Mouse (Mus musculus) MN1 (cell line): ENCODE results near the gene Kif5a.

Source experiments
- DNase-seq: peaks from one replicate; pipeline ENCODE4 v3.0.0-alpha.2; 2016; ENCODE audit warnings: low spot score

Kif5a gene

GRCm38 (mm10) chr10:127191191-127192056 lies 71.7 kb downstream of the Kif5a start:
- peak; percentile 62 for DNase-seq

GRCm38 (mm10) chr10:127190398-127191190 lies 72.6 kb downstream of the Kif5a start:
- DNase-seq = peak; percentile 27

GRCm38 (mm10) chr10:127189651-127190381 lies 73.3 kb downstream of the Kif5a start, which contains the start of gene Arhgef25:
Gene Arhgef25 (minus strand): TSS chr10:127190083.
- peak; percentile 61 for DNase-seq

- peak; percentile 91 for DNase-seq
Measured at GRCm38 (mm10) chr10:127189116-127189650, 74.0 kb downstream of the Kif5a start.

DNA sequence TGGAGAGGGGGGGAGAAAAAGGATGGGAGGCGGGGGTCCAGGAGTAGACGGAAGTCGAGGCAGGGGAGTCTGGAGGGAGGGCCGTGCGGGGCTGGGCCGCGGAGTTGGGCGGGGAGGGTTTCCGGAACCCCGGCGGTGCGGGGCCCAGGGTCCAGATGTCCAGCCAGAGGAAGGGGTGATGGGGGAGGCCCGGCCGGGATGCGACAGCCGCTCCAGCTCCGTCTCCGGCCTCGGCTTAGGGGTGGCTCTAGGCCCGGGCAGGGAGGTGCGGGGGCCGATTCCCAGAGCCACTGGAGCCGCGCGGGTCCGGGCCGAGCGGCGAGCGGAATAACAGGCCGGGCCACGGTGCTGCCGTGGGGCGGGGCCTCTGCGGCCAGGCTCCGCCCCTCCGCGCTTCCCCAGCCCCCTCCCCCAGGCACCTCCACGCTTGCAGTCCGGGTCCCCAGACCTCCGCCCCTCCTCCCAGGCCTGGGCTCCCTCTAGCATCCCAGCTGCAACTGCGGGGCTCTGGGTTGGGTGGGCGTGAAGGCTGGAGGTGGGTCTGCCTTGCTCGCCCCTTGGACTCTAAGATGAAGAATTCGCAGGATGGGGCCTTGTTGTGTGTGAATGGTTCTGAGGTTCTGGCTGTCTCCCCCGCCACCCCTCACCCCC lies 74.6 kb downstream of the Kif5a start:
- peak; percentile 90 for DNase-seq

DNA sequence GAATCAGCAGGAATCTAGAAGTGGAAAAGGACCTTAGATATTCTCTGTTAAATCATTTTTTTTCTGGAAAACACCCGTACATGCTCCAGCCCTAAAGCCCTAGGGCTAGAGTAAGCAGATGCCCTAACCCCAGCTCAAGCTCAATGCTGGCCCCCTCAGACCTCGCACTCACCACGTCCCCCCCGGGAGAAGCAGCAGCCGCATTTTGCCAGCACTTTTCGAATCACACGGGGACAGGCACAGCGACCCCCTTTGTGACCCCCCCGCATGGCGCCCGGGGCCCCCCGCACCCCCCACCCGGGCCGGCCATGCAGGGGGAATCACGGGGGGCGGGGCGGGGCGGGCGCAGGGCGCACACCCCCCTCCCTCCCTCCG lies 75.1 kb downstream of the Kif5a start:
- DNase-seq = peak; percentile 46

- no peak for DNase-seq
Measured at GRCm38 (mm10) chr10:127187371-127188078, 75.6 kb downstream of the Kif5a start.

DNA sequence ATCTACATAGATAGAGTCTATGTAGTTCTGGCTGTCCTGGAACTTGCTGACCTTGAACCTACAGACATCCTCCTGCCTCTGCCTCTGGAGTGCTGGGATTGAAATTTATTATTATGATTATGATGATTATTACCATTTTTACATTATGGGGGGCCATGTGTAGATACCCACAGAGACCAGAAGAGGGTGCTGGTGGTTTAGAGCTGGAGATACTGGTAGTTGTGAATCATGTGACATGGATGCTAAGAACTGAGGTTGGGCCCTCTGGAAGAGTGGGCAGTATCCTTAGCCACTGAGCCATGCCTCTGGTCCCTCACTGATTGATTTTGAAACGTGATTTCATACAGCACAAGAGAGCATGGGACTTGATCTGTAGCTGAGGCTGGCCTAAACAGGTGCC lies 76.7 kb downstream of the Kif5a start:
- peak; percentile 20 for DNase-seq

DNA sequence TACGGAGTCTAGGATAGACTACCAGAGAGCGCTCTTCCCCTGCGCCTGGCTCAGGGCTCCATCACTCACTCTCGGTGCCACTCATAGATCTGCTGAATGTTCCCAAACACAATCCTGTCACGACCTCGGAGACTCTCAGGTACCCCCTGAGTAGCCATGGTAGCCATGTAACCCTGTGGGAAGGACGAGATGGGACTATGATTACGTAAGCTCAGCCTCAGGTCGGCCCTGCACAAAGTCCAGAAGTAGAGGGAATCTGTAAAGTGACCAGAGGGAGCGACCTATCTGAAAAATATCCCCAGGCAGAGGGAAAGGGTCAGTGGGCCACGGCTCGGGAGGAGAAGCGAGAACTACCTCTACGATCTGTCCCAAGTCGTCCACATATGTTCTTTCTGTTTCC lies 77.6 kb downstream of the Kif5a start:
- DNase-seq = no peak

- DNase-seq = peak; percentile 43
Measured at GRCm38 (mm10) chr10:127185101-127185500, 78.0 kb downstream of the Kif5a start.

DNA sequence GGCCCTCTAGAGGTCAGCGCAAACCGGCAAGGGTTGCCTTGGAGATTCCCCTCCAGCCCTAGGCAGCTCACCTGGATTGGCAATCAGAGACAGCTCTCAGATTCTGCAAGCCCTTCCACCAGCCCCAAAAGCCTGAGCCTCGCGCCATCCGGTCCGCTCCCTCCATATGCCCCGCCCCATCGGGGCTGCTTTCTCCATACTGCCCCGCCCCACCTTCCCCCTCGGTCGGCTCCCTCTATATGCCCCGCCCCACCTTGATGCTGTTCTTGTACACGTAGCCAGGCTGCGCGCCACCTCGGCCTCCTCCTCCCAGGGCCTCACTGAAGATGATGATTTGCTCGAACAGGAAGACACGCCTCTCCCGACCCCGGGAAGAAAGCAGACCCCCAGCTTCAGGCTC lies 79.4 kb downstream of the Kif5a start:
- DNase-seq = no peak

DNA sequence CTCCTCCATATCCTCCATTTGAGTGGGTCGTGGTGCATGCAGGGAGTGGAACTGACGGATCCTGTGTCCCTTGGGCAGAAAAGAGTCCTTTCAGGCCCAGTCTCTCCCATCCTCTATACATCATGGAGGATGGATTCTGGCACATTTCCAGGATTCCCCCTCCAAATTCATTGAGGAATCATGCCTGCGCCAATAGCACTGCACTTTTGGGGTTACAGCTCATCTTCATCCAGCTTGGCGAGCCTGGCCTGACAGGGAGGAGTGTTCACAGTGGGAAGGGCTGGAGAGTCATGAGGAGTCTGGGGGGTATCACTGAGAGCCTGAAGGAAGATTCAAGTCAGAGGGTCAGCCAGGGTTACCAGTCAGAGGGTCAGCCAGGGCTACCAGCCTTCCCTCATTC lies 80.5 kb downstream of the Kif5a start:
- DNase-seq = no peak

DNA sequence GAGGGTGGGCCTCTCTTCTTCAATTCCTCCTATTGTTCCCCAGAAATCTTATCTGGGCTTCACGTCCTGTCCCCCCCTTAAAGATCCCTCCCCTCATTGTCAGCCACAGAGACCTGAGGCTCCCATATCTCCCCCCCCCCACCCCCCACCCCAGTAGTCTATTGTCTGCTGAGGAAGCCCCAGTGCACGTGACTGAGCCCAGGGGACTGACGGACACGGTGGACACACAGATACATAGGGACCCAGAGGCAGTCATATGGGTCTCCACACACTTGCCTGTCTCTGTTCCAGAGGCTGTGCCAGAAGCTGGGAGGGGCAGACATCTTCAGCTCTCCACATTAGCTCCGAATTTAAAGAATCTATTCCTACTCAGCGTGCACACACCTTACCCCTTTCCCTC lies 81.6 kb downstream of the Kif5a start:
- DNase-seq = no peak

- peak; percentile 18 for DNase-seq
Measured at GRCm38 (mm10) chr10:127180695-127181047, 82.5 kb downstream of the Kif5a start.

DNA sequence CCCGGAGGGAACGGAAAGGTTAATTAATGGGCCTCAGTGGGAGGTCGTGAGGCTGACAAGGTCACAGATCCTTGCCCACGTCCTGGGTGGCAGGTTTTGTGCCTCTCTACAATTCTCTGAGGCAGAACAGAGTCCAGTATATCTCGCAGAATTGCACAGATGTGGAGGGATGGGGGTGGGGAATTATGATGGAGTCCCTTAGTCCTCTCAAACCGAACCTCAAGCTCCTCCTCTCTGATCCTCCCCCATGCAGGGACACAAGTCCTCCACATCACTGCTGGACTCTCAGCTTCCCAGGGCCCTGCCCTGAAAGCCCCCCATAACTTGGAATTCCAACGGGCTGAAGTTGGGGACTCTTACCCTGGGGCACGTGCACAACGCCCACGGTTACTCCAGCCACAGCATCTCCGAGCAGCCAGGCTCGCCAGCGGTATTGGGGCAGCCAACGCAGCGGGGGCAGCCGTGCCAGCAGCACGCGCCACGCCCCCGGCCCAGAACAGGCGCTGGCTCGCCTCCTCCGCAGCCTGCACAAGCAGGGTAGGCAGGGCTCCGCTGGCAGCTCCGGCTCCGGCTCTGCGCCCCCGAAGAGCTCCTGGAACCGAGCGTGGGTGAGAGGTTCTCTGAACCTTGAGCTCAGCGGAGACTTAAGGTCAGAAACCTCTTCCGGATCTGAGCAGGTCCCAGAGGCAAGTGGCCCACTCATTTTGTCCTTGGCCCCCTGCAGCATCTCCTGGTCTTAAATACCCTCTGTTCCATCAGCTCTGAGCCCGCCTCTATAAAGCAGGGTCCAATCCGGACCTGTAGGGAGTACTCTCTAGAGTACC lies 83.1 kb downstream of the Kif5a start, which contains the start of gene Slc26a10:
Gene Slc26a10, minus strand, starts transcription at position 775 of the 824 bp plus-strand sequence.
- DNase-seq = peak; percentile 79

DNA sequence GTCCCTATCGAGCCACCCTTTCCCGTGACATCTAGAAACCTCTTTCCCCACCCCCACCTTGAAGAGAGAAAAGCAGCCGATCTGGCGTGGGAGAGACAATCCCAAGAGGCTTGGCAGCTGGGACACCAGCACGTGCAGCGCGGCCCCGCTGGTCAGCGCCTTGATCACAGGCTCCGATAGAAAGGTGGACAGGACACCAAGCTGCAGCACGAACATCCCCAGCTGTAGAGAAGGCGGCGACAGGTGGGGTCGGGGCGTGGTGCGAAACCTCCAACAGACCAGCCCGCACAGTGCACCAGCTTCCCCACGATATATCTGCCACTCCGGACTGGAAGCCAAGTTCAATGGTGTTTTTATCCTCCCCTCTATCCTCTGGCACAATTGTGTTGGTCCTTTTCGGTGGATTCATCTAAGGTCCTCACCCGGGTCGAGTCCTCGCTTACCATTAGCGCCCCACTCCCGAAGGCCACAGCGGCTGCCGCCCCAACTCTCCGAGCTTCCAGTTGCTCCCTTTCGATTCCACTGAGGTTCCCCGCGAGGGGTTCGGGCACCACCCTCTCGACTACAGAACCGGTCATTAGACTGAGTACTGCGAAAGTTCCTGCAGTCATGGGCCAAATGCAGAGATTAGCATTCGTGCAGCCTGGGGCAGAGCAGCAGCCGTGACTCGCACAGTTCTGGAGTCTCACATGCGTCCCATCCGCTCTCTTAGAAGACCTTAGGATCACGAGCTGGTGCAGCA lies 84.7 kb downstream of the Kif5a start:
- DNase-seq = no peak

- peak; percentile 78 for DNase-seq
Measured at GRCm38 (mm10) chr10:127177719-127178118, 85.4 kb downstream of the Kif5a start.

DNA sequence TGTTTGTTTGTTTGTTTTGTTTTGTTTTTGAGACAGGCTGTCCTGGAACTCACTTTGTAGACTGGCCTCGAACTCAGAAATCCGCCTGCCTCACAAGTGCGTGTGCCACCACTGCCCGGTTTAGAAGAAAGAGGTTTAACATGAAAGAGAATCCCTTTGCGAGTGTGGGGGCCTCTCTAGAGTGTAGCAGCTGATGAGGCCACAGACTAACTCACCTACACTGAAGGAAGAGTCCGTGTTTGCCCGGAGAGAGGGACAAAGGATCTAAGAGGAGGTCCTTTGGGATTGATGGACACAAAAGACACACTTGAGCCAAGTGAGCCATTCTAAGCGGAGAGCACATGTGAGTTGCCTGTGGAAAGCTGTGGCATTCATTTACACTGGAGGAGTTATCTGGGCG lies 85.9 kb downstream of the Kif5a start:
- DNase-seq = peak; percentile 25

DNA sequence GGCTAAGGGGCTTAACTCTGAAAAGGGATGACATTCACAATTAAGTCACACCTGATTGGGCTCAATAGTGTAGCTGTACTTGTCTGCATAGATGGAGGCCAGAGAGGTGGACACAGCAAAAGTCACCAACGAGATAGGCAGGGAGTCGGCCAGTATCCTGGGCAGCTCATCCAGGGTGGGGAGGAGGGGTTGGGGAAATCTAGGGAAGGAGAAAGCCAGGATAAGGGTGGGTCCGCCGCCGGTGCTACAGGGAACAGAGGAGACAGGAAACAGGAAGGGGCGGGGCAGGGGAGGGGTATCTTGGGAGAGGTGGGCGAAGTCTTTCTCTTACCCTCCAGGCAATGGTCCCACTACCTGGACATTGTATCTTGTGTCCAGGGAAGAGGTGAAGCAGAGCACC lies 86.4 kb downstream of the Kif5a start:
- no peak for DNase-seq
